Mouse (Mus musculus) E14TG2a.4 (cell line): Measurements from ENCODE around the gene App.

ENCODE experiments used
- CTCF ChIP-seq: conservative IDR thresholded peaks from 2 replicates; pipeline ENCODE4 v1.5.1; 2014; ENCODE audit warnings: low read length
- NANOG ChIP-seq: IDR thresholded peaks from 2 replicates; pipeline ENCODE4 v1.6.1; 2014; ENCODE audit warnings: borderline replicate concordance, low read length, mixed read lengths

GRCm38 (mm10) chr16:85047310-85047709 is 126.3 kb downstream of the App start:
- TF ChIP-seq CTCF (no peak), NANOG (no peak)
